In genomic region chr17:86633131-86633530, GRCm38 (mm10) we compare ENCODE assay signal across 18 mouse cellular contexts.
DNase-seq lines count a peak whose midpoint lies in the region.
"Had no signal": no experiment of that assay in that cellular context is flagged by ENCODE, and none has a peak within 500 bp of the region (broad histone marks: within the 10 kb centered on the region; RNA-seq: fewer than 3 reads in every experiment).

No protein-coding gene starts in this region.

- DNase-seq in adrenal gland, postnatal 10 days, result peak; percentile 40
- no peak for DNase-seq in adrenal gland, postnatal 4 days (ENCODE audit: low spot score in 2 of 2)
- DNase-seq in heart, adult 9 months (ENCODE audit: low spot score in 2 of 2), result peak; percentile 33 to 50
- DNase-seq in heart, postnatal 10 days, result no peak
- DNase-seq in kidney, postnatal 25 days, result peak; percentile 16 to 47
- no peak for DNase-seq in kidney, postnatal 4 days
- DNase-seq: cerebellum, adult 9-11 months; gastrocnemius, postnatal 10 days; thymus, adult 18-20 months; thymus, postnatal 36 days had no signal

- H3K27ac ChIP-seq in brown adipose tissue, adult 24 weeks (replicated peaks; ENCODE audit: low read depth, low read length), result peak overlapping the region; percentile 14; the same call in 1 of the 2 replicates
- H3K27ac ChIP-seq: embryonic facial prominence, embryonic 15.5 days; heart, embryonic 15.5 days; hindbrain, embryonic 15.5 days; left cerebral cortex, adult 2 months; liver, embryonic 15.5 days; lung, embryonic 15.5 days; stomach, embryonic 15.5 days had no signal

- intact Hi-C loops in heart, postnatal 10 days (cut with DNase I), result no loop called here

- H3K4me3 ChIP-seq in brown adipose tissue, adult 24 weeks (ENCODE audit: insufficient read depth, low read depth, low read length), result no peak overlapping the region
- H3K4me3 ChIP-seq: embryonic facial prominence, embryonic 15.5 days; heart, embryonic 15.5 days; hindbrain, embryonic 15.5 days; left cerebral cortex, adult 2 months; liver, embryonic 15.5 days; lung, embryonic 15.5 days; stomach, embryonic 15.5 days had no signal

- H3K4me1 ChIP-seq in brown adipose tissue, adult 24 weeks (ENCODE audit: control insufficient read depth, insufficient read depth, insufficient read length, low read length), result peaks cover 16% of the 10 kb centered on the region
- H3K4me1 ChIP-seq: embryonic facial prominence, embryonic 15.5 days; heart, embryonic 15.5 days; hindbrain, embryonic 15.5 days; liver, embryonic 15.5 days; lung, embryonic 15.5 days; stomach, embryonic 15.5 days had no signal

Comparison
In these comparisons a context has a peak if more than half of its experiments do, and no peak if none do; other contexts are left out.
1. DNase-seq: peak in adrenal gland, postnatal 10 days (single experiment), heart, adult 9 months (2 of 2) and kidney, postnatal 25 days (2 of 2); none in adrenal gland, postnatal 4 days (0 of 2), heart, postnatal 10 days (0 of 2) and kidney, postnatal 4 days (0 of 2).